ENCODE assay signal across 8 mouse cellular contexts in genomic region chr9:95750746-95751145, GRCm38 (mm10). TPM values are rescaled to one million over a fixed set of nuclear protein-coding genes. Genes with fewer than 3 reads are reported as not detected.
DNase-seq lines count a peak whose midpoint lies in the region; ATAC-seq and TF ChIP-seq lines count a peak whose summit lies in the region.

No protein-coding gene starts in this region.

- no peak overlapping the region for H3K27ac ChIP-seq in heart, embryonic 10.5 days
- no peak overlapping the region for H3K27ac ChIP-seq in hindbrain, embryonic 10.5 days
- H3K27ac ChIP-seq in liver, postnatal 0 days (ENCODE audit: low read depth): no peak overlapping the region

- ATAC-seq in liver, postnatal 0 days: no peak

- TF ChIP-seq CTCF in liver, postnatal 0 days (IDR thresholded peaks at IDR 0.05; ENCODE audit: low read depth): 0 out of 2 replicates have a peak, but pooled peaks have one; percentile 3

- WGBS in heart, embryonic 10.5 days: 39% methylated on average over 9 of the region's 9 CpGs
- WGBS in hindbrain, embryonic 10.5 days: 43% methylated on average over 9 of the region's 9 CpGs
- 41% methylated on average over 9 of the region's 9 CpGs for WGBS in liver, postnatal 0 days (ENCODE audit: insufficient replicate concordance)

- H3K9ac ChIP-seq in liver, postnatal 0 days (replicated peaks): no peak overlapping the region

- H3K4me2 ChIP-seq in liver, postnatal 0 days (ENCODE audit: low read depth, low read length): no peak overlapping the region

- no peaks in the 10 kb centered on the region for H3K9me3 ChIP-seq in heart, embryonic 10.5 days
- H3K9me3 ChIP-seq in hindbrain, embryonic 10.5 days: no peaks in the 10 kb centered on the region
- H3K9me3 ChIP-seq in liver, postnatal 0 days (ENCODE audit: low read length): no peaks in the 10 kb centered on the region

- no peak for TF ChIP-seq EP300 in liver, postnatal 0 days (IDR thresholded peaks at IDR 0.05; ENCODE audit: low read depth)

- H3K4me1 ChIP-seq in heart, embryonic 10.5 days: peaks cover 7% of the 10 kb centered on the region
- H3K4me1 ChIP-seq in hindbrain, embryonic 10.5 days (replicated peaks): peaks cover 16% of the 10 kb centered on the region
- H3K4me1 ChIP-seq in liver, postnatal 0 days (ENCODE audit: insufficient read depth): no peaks in the 10 kb centered on the region

- H3K4me3 ChIP-seq in heart, embryonic 10.5 days: peak overlapping the region; percentile 76; the same call in 1 of the 2 replicates
- peak overlapping the region; percentile 93 for H3K4me3 ChIP-seq in hindbrain, embryonic 10.5 days
- no peak overlapping the region for H3K4me3 ChIP-seq in liver, postnatal 0 days (ENCODE audit: low read depth, low read length)

- no peak for DNase-seq in heart, embryonic 10.5 days (ENCODE audit: low spot score)
- DNase-seq in heart, adult 9 months (ENCODE audit: low spot score in 2 of 2): no peak
- peak; percentile 38 for DNase-seq in 3T3-L1 (ENCODE audit: low read depth, low spot score)
- DNase-seq in hindbrain, embryonic 10.5 days (ENCODE audit: low spot score): no peak
- DNase-seq in liver, postnatal 0 days: no peak
- no peak for DNase-seq in right cerebral cortex, postnatal 14 days
- no peak for DNase-seq in spleen, postnatal 4 days (ENCODE audit: low spot score in 2 of 2)
- DNase-seq in right cerebral cortex, postnatal 36 days (ENCODE audit: low spot score in 2 of 2): no peak

- no peaks in the 10 kb centered on the region for H3K36me3 ChIP-seq in heart, embryonic 10.5 days
- H3K36me3 ChIP-seq in hindbrain, embryonic 10.5 days: no peaks in the 10 kb centered on the region
- no peaks in the 10 kb centered on the region for H3K36me3 ChIP-seq in liver, postnatal 0 days (replicated peaks; ENCODE audit: insufficient read depth, low read length)

- H3K27me3 ChIP-seq in heart, embryonic 10.5 days (ENCODE audit: insufficient read depth, poor library complexity, severe bottlenecking): peaks cover 19% of the 10 kb centered on the region
- peaks cover 29% of the 10 kb centered on the region for H3K27me3 ChIP-seq in hindbrain, embryonic 10.5 days (ENCODE audit: insufficient read depth, poor library complexity, severe bottlenecking)
- H3K27me3 ChIP-seq in liver, postnatal 0 days (ENCODE audit: insufficient read depth, low read length): peaks cover 9% of the 10 kb centered on the region

RNA-seq across cellular contexts. Expression of gene Trpc1, which starts 0.6 kb away (rescaled TPM):
- polyA plus RNA-seq in heart, embryonic 10.5 days (2016; fragmentation: Nextera tagmentation; extraction: Ambion mirVana): 1.4 TPM in 2 replicates
- polyA plus RNA-seq in hindbrain, embryonic 10.5 days (2016; fragmentation: Nextera tagmentation; extraction: Ambion mirVana): 3.0 TPM in 2 replicates
- 0.95 and 1.2 TPM in 2 replicates for polyA plus RNA-seq in liver, postnatal 0 days (2015; fragmentation: Nextera tagmentation; extraction: Ambion mirVana)
